Mouse (Mus musculus) embryonic facial prominence, embryonic 15.5 days (tissue): ENCODE measurements around the gene Tgm5. TPM values are rescaled to one million over a fixed set of nuclear protein-coding genes. Genes with fewer than 3 reads are reported as not detected.
"Not testable (repeated sequence)": the region's sequence is repeated elsewhere in the genome, so short reads cannot be mapped to it uniquely, and the experiment has no call there.

Source experiments
- ATAC-seq: fragments of 200-750 bp; cut with Nextera tagmentation; 2 replicates; pipeline ENCODE4 v1.8.0; 2017; ENCODE audit warnings: low read depth, moderate TSS enrichment; ENCODE audit not compliant: insufficient number of reproducible peaks, low FRiP score, low TSS enrichment
- H3K27ac ChIP-seq: fragments of 300-500 bp; sonication (generic); replicated peaks from 2 replicates; pipeline ENCODE4 v1.5.1; 2015; ENCODE audit warnings: mild to moderate bottlenecking, inconsistent platforms
- H3K27me3 ChIP-seq: fragments of 300-500 bp; sonication (generic); 2 replicates; pipeline ENCODE4 v1.6.1; 2015; ENCODE audit warnings: inconsistent platforms
- H3K36me3 ChIP-seq: fragments of 300-500 bp; sonication (generic); 2 replicates; pipeline ENCODE4 v1.6.1; 2015; ENCODE audit warnings: mild to moderate bottlenecking, inconsistent platforms
- H3K4me1 ChIP-seq: fragments of 300-500 bp; sonication (generic); 2 replicates; pipeline ENCODE4 v1.6.1; 2015; ENCODE audit warnings: inconsistent platforms
- H3K4me2 ChIP-seq: fragments of 300-500 bp; sonication (generic); replicated peaks from 2 replicates; pipeline ENCODE4 v1.6.1; 2015; ENCODE audit warnings: mild to moderate bottlenecking, inconsistent platforms
- H3K4me3 ChIP-seq: fragments of 300-500 bp; sonication (generic); replicated peaks from 2 replicates; pipeline ENCODE4 v1.5.1; 2015; ENCODE audit warnings: mild to moderate bottlenecking, inconsistent platforms
- H3K9ac ChIP-seq: fragments of 300-500 bp; sonication (generic); 2 replicates; pipeline ENCODE4 v1.6.1; 2015; ENCODE audit warnings: inconsistent platforms
- H3K9me3 ChIP-seq: fragments of 300-500 bp; sonication (generic); replicated peaks from 2 replicates; pipeline ENCODE4 v1.6.1; 2016; ENCODE audit warnings: inconsistent platforms
- WGBS: fragments of 180-500 bp; shearing (Covaris S2); methylation state at CpG from one replicate; pipeline ENCODE4 v1.1.7; 2015; 5-methylcytosine and 5-hydroxymethylcytosine counted together
- polyA plus RNA-seq: library from polyadenylated mRNA; unstranded; fragments of >200 nt; fragmentation: Nextera tagmentation; extraction: Ambion mirVana; gene quantifications from 2 replicates; pipeline ENCODE4 v1.2.1, GENCODE M21; 2015

Gene Tgm5
- 3.3 and 3.5 TPM in 2 replicates for polyA plus RNA-seq

GRCm38 (mm10) chr2:121085480-121086185, at the start of gene Tgm5:
TSS of gene Tgm5 (minus strand) at chr2:121085841.
- WGBS, result 54% methylated on average over 6 of the region's 6 CpGs
- Histone ChIP-seq H3K9ac (no peak within 1 kb of the TSS), H3K27ac (no peak within 1 kb of the TSS), H3K4me3 (no peak within 1 kb of the TSS), H3K27me3 (no peaks in the 10 kb centered on the region), H3K9me3 (no peaks in the 10 kb centered on the region), H3K4me2 (no peak within 1 kb of the TSS), H3K4me1 (no peaks in the 10 kb centered on the region), H3K36me3 (no peaks in the 10 kb centered on the region)
- no peak for ATAC-seq

GRCm38 (mm10) chr2:121132822-121133221, 47.2 kb upstream of the Tgm5 start:
- ATAC-seq, result no peak
- H3K9me3 ChIP-seq, result no peaks in the 10 kb centered on the region
- H3K4me1 ChIP-seq, result no peaks in the 10 kb centered on the region
- WGBS, result 63% methylated on average over 1 of the region's 1 CpGs
- no peaks in the 10 kb centered on the region for H3K36me3 ChIP-seq
- no peak overlapping the region for H3K4me2 ChIP-seq
- no peak overlapping the region for H3K27ac ChIP-seq
- H3K4me3 ChIP-seq, result no peak overlapping the region
- no peaks in the 10 kb centered on the region for H3K27me3 ChIP-seq
- no peak overlapping the region for H3K9ac ChIP-seq

- H3K4me2 ChIP-seq, result no peak overlapping the region
- H3K4me3 ChIP-seq, result no peak overlapping the region
- no peaks in the 10 kb centered on the region for H3K27me3 ChIP-seq
- no peak for ATAC-seq
- H3K36me3 ChIP-seq, result no peaks in the 10 kb centered on the region
- no peak overlapping the region for H3K27ac ChIP-seq
- H3K9me3 ChIP-seq, result no peaks in the 10 kb centered on the region
- no peak overlapping the region for H3K9ac ChIP-seq
- H3K4me1 ChIP-seq, result no peaks in the 10 kb centered on the region
- WGBS, result 55% methylated on average over 9 of the region's 9 CpGs
Measured at GRCm38 (mm10) chr2:121128865-121129620, 43.4 kb upstream of the Tgm5 start.

- no peaks in the 10 kb centered on the region for H3K36me3 ChIP-seq
- WGBS, result 77% methylated on average over 1 of the region's 1 CpGs
- no peaks in the 10 kb centered on the region for H3K27me3 ChIP-seq
- no peak overlapping the region for H3K27ac ChIP-seq
- no peaks in the 10 kb centered on the region for H3K9me3 ChIP-seq
- H3K4me2 ChIP-seq, result no peak overlapping the region
- no peak overlapping the region for H3K9ac ChIP-seq
- H3K4me1 ChIP-seq, result no peaks in the 10 kb centered on the region
- ATAC-seq, result no peak
- H3K4me3 ChIP-seq, result no peak overlapping the region
Measured at GRCm38 (mm10) chr2:121127536-121127935, 41.9 kb upstream of the Tgm5 start.

- not testable (repeated sequence) for H3K9me3 ChIP-seq, H3K4me3 ChIP-seq, H3K27ac ChIP-seq, H3K27me3 ChIP-seq, H3K36me3 ChIP-seq, H3K9ac ChIP-seq, H3K4me2 ChIP-seq, ATAC-seq, H3K4me1 ChIP-seq
- WGBS, result 90% methylated on average over 5 of the region's 5 CpGs
Measured at GRCm38 (mm10) chr2:121126302-121126701, 40.7 kb upstream of the Tgm5 start.

GRCm38 (mm10) chr2:121119260-121119659, 33.6 kb upstream of the Tgm5 start:
- Histone ChIP-seq H3K9me3 (no peaks in the 10 kb centered on the region), H3K9ac (no peak overlapping the region), H3K4me1 (no peaks in the 10 kb centered on the region), H3K36me3 (no peaks in the 10 kb centered on the region), H3K4me2 (no peak overlapping the region), H3K27me3 (no peaks in the 10 kb centered on the region), H3K27ac (no peak overlapping the region), H3K4me3 (no peak overlapping the region)
- ATAC-seq, result no peak
- 84% methylated on average over 3 of the region's 3 CpGs for WGBS

- WGBS, result 80% methylated on average over 2 of the region's 2 CpGs
- no peak overlapping the region for H3K27ac ChIP-seq
- no peaks in the 10 kb centered on the region for H3K36me3 ChIP-seq
- no peaks in the 10 kb centered on the region for H3K4me1 ChIP-seq
- no peak for ATAC-seq
- no peak overlapping the region for H3K4me2 ChIP-seq
- H3K9me3 ChIP-seq, result no peaks in the 10 kb centered on the region
- H3K4me3 ChIP-seq, result no peak overlapping the region
- no peaks in the 10 kb centered on the region for H3K27me3 ChIP-seq
- H3K9ac ChIP-seq, result no peak overlapping the region
Measured at GRCm38 (mm10) chr2:121115418-121115817, 29.8 kb upstream of the Tgm5 start.

GRCm38 (mm10) chr2:121109695-121110094, 24.1 kb upstream of the Tgm5 start, which contains the start of gene Tgm7:
TSS of gene Tgm7 (minus strand) at chr2:121109795.
- Histone ChIP-seq H3K36me3 (no peaks in the 10 kb centered on the region), H3K4me3 (no peak within 1 kb of the TSS), H3K9me3 (no peaks in the 10 kb centered on the region), H3K27ac (no peak within 1 kb of the TSS), H3K9ac (no peak within 1 kb of the TSS), H3K4me2 (no peak within 1 kb of the TSS), H3K27me3 (no peaks in the 10 kb centered on the region), H3K4me1 (no peaks in the 10 kb centered on the region)
- 82% methylated on average over 4 of the region's 4 CpGs for WGBS
- no peak for ATAC-seq

GRCm38 (mm10) chr2:121105940-121106339, 20.3 kb upstream of the Tgm5 start:
- H3K4me3 ChIP-seq, result no peak overlapping the region
- H3K36me3 ChIP-seq, result no peaks in the 10 kb centered on the region
- no peak overlapping the region for H3K9ac ChIP-seq
- no peaks in the 10 kb centered on the region for H3K9me3 ChIP-seq
- no peaks in the 10 kb centered on the region for H3K27me3 ChIP-seq
- no peak overlapping the region for H3K27ac ChIP-seq
- H3K4me2 ChIP-seq, result no peak overlapping the region
- H3K4me1 ChIP-seq, result no peaks in the 10 kb centered on the region
- ATAC-seq, result no peak

- WGBS, result 26% methylated on average over 9 of the region's 9 CpGs
- no peak overlapping the region for H3K27ac ChIP-seq
- ATAC-seq, result no peak
Measured at GRCm38 (mm10) chr2:121102051-121102450, 16.4 kb upstream of the Tgm5 start.

GRCm38 (mm10) chr2:121089751-121090150, 4.1 kb upstream of the Tgm5 start:
- H3K9me3 ChIP-seq, result no peaks in the 10 kb centered on the region
- H3K4me3 ChIP-seq, result no peak overlapping the region
- no peak overlapping the region for H3K9ac ChIP-seq
- H3K27ac ChIP-seq, result no peak overlapping the region
- H3K36me3 ChIP-seq, result no peaks in the 10 kb centered on the region
- 63% methylated on average over 4 of the region's 4 CpGs for WGBS
- H3K4me2 ChIP-seq, result no peak overlapping the region
- no peak for ATAC-seq
- no peaks in the 10 kb centered on the region for H3K27me3 ChIP-seq
- H3K4me1 ChIP-seq, result no peaks in the 10 kb centered on the region

More at GRCm38 (mm10) chr2:121102051-121102450, 16.4 kb upstream of the Tgm5 start:
- H3K9ac ChIP-seq, result no peak overlapping the region
- no peak overlapping the region for H3K4me2 ChIP-seq
- H3K36me3 ChIP-seq, result no peaks in the 10 kb centered on the region
- H3K27me3 ChIP-seq, result no peaks in the 10 kb centered on the region; the same call in 1 of the 2 replicates
- H3K9me3 ChIP-seq, result no peaks in the 10 kb centered on the region
- no peak overlapping the region for H3K4me3 ChIP-seq
- no peaks in the 10 kb centered on the region for H3K4me1 ChIP-seq
